Mouse (Mus musculus) hindbrain, embryonic 16.5 days (tissue): ENCODE measurements around the gene Fam189a1. TPM values are rescaled to one million over a fixed set of nuclear protein-coding genes. Genes with fewer than 3 reads are reported as not detected.

Experiments
- ATAC-seq: fragments of 200-750 bp; cut with Nextera tagmentation; 2 replicates; pipeline ENCODE4 v1.8.0; 2017; ENCODE audit warnings: moderate TSS enrichment, moderate library complexity
- H3K27ac ChIP-seq: fragments of 300-500 bp; sonication (generic); 2 replicates; pipeline ENCODE4 v1.5.1; 2014; ENCODE audit warnings: low read depth, mild to moderate bottlenecking, control low read depth, low read length, moderate library complexity
- H3K27me3 ChIP-seq: fragments of 300-500 bp; sonication (generic); replicated peaks from 2 replicates; pipeline ENCODE4 v1.6.1; 2014; ENCODE audit warnings: low read length; ENCODE audit not compliant: control insufficient read depth, insufficient read depth
- H3K36me3 ChIP-seq: fragments of 300-500 bp; sonication (generic); 2 replicates; pipeline ENCODE4 v1.6.1; 2014; ENCODE audit warnings: mild to moderate bottlenecking, low read length, moderate library complexity, mixed read lengths; ENCODE audit not compliant: control insufficient read depth, insufficient read depth
- H3K4me1 ChIP-seq: fragments of 300-500 bp; sonication (generic); 2 replicates; pipeline ENCODE4 v1.6.1; 2014; ENCODE audit warnings: low read depth, low read length; ENCODE audit not compliant: control insufficient read depth, insufficient read depth
- H3K4me2 ChIP-seq: fragments of 300-500 bp; sonication (generic); 2 replicates; pipeline ENCODE4 v1.6.1; 2014; ENCODE audit warnings: mild to moderate bottlenecking, low read length, control low read depth, moderate library complexity
- H3K4me3 ChIP-seq: fragments of 300-500 bp; sonication (generic); 2 replicates; pipeline ENCODE4 v1.5.1; 2014; ENCODE audit warnings: mild to moderate bottlenecking, low read length, control low read depth, moderate library complexity
- H3K9ac ChIP-seq: fragments of 300-500 bp; sonication (generic); 2 replicates; pipeline ENCODE4 v1.6.1; 2014; ENCODE audit warnings: low read depth, mild to moderate bottlenecking, control low read depth, low read length, moderate library complexity
- H3K9me3 ChIP-seq: fragments of 300-500 bp; sonication (generic); 2 replicates; pipeline ENCODE4 v1.6.1; 2014; ENCODE audit warnings: mild to moderate bottlenecking, low read length, moderate library complexity; ENCODE audit not compliant: control insufficient read depth
- WGBS: fragments of 180-500 bp; shearing (Covaris S2); extraction: QIAGEN DNeasy Blood & Tissue Kit; methylation state at CpG from one replicate; pipeline ENCODE4 v1.1.7; 2014; 5-methylcytosine and 5-hydroxymethylcytosine counted together
- polyA plus RNA-seq: library from polyadenylated mRNA; unstranded; fragments of >200 nt; fragmentation: Nextera tagmentation; extraction: Ambion mirVana; gene quantifications from 2 replicates; pipeline ENCODE4 v1.2.1, GENCODE M21; 2015

Fam189a1 gene
- polyA plus RNA-seq, 1 experiment from 2014 or later, result 7.9 TPM

- Histone ChIP-seq H3K4me2 (no peak overlapping the region), H3K27ac (no peak overlapping the region), H3K9me3 (no peaks in the 10 kb centered on the region), H3K4me1 (no peaks in the 10 kb centered on the region), H3K27me3 (no peaks in the 10 kb centered on the region), H3K4me3 (no peak overlapping the region), H3K9ac (no peak overlapping the region), H3K36me3 (no peaks in the 10 kb centered on the region)
- ATAC-seq, result no peak
- 76% methylated on average over 3 of the region's 3 CpGs for WGBS
Observed at GRCm38 (mm10) chr7:65115366-65115765, 41.0 kb downstream of the Fam189a1 start.

DNA sequence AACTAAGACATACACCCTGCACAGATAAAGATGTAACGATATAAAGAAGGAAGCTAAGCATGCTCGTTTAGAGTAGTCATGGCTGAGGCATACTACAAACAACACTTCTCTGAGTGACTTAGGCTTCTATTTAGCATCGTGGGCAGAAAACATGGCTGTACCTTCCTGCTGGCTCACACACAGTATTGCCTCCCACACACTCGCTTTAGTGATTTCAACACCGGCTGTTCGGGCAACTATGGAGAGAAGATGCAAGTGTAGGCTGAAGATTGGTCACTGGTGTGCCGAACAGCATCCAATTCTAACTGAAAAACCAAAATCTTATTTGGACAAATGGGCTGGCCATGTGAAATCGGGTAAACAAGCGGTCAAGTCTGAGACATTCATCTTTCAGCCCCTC, 44.7 kb downstream of the Fam189a1 start:
- Histone ChIP-seq H3K27me3 (no peaks in the 10 kb centered on the region), H3K9me3 (no peaks in the 10 kb centered on the region), H3K4me3 (no peak overlapping the region), H3K36me3 (no peaks in the 10 kb centered on the region), H3K27ac (no peak overlapping the region), H3K9ac (no peak overlapping the region), H3K4me1 (no peaks in the 10 kb centered on the region), H3K4me2 (no peak overlapping the region)
- WGBS, result 89% methylated on average over 9 of the region's 9 CpGs
- no peak for ATAC-seq

GRCm38 (mm10) chr7:65105566-65105965, 50.8 kb downstream of the Fam189a1 start:
- Histone ChIP-seq H3K9ac (no peak overlapping the region), H3K9me3 (no peaks in the 10 kb centered on the region), H3K36me3 (no peaks in the 10 kb centered on the region), H3K4me2 (no peak overlapping the region), H3K4me3 (no peak overlapping the region), H3K27ac (no peak overlapping the region), H3K27me3 (no peaks in the 10 kb centered on the region), H3K4me1 (peaks cover 4% of the 10 kb centered on the region; the same call in 1 of the 2 replicates)
- 91% methylated on average over 3 of the region's 3 CpGs for WGBS
- 0 out of 2 replicates have a peak, but pooled peaks have one; percentile 43 for ATAC-seq

- ATAC-seq, result peak; percentile 59
- Histone ChIP-seq H3K27me3 (no peaks in the 10 kb centered on the region), H3K9ac (no peak overlapping the region), H3K27ac (no peak overlapping the region), H3K4me3 (no peak overlapping the region), H3K9me3 (no peaks in the 10 kb centered on the region), H3K4me1 (peaks cover 4% of the 10 kb centered on the region; the same call in 1 of the 2 replicates), H3K36me3 (no peaks in the 10 kb centered on the region), H3K4me2 (no peak overlapping the region)
- whole genome bisulfite sequencing, result 70% methylated on average over 4 of the region's 4 CpGs
Observed at GRCm38 (mm10) chr7:65105097-65105467, 51.3 kb downstream of the Fam189a1 start.

GRCm38 (mm10) chr7:65104207-65105096, 51.9 kb downstream of the Fam189a1 start:
- H3K4me1 ChIP-seq, result peaks cover 4% of the 10 kb centered on the region; the same call in 1 of the 2 replicates
- no peaks in the 10 kb centered on the region for H3K27me3 ChIP-seq
- no peak overlapping the region for H3K4me2 ChIP-seq
- no peaks in the 10 kb centered on the region for H3K36me3 ChIP-seq
- no peak overlapping the region for H3K4me3 ChIP-seq
- ATAC-seq, result peak; percentile 67
- no peaks in the 10 kb centered on the region for H3K9me3 ChIP-seq
- WGBS, result 84% methylated on average over 17 of the region's 17 CpGs
- H3K27ac ChIP-seq, result no peak overlapping the region
- no peak overlapping the region for H3K9ac ChIP-seq

DNA sequence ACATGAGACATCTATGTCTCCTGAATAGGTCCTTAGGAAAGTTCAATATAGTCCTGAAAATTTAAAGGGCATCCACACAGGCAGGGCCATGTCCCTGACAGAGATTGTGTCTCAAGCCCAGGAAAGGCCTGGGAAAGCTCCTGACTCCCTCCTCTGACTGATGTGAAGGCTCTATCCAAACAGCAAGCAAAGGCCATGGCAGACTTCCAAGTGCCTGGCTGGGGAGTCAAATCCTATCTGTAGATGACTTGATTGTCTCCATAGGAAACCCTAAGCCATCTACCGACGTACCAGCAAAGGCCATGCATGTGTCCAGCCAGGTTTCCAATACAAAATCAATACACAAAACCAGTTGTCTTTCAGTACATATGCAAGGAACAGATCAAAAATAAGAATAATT, 54.7 kb downstream of the Fam189a1 start:
- Histone ChIP-seq H3K27me3 (no peaks in the 10 kb centered on the region), H3K36me3 (no peaks in the 10 kb centered on the region), H3K9ac (no peak overlapping the region), H3K27ac (no peak overlapping the region), H3K9me3 (no peaks in the 10 kb centered on the region), H3K4me2 (no peak overlapping the region), H3K4me3 (no peak overlapping the region), H3K4me1 (peaks cover 4% of the 10 kb centered on the region; the same call in 1 of the 2 replicates)
- 66% methylated on average over 2 of the region's 2 CpGs for WGBS
- no peak for ATAC-seq

DNA sequence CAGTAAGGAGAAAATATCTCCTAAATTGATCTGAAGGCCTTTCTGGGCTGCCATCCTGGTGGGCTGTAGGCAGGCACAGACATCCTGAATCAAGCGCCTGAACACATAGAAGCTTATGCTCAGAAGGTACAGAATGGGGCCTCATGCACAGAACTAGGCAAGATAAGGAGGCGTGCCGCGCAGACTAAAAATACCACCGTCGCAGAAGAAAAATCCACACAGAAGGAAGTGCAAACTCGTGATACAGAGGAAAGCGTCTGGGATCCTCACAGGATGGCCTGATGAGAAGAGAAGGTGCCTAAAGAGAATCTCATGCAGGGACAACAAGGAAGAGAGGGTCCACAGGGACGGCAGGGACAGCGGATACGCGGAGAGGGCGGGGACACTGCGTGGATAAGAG, 58.7 kb downstream of the Fam189a1 start:
- Histone ChIP-seq H3K27me3 (no peaks in the 10 kb centered on the region), H3K36me3 (no peaks in the 10 kb centered on the region), H3K4me2 (no peak overlapping the region), H3K9me3 (no peaks in the 10 kb centered on the region), H3K4me3 (no peak overlapping the region), H3K27ac (no peak overlapping the region), H3K4me1 (no peaks in the 10 kb centered on the region), H3K9ac (no peak overlapping the region)
- ATAC-seq, result no peak
- WGBS, result 89% methylated on average over 14 of the region's 14 CpGs

DNA sequence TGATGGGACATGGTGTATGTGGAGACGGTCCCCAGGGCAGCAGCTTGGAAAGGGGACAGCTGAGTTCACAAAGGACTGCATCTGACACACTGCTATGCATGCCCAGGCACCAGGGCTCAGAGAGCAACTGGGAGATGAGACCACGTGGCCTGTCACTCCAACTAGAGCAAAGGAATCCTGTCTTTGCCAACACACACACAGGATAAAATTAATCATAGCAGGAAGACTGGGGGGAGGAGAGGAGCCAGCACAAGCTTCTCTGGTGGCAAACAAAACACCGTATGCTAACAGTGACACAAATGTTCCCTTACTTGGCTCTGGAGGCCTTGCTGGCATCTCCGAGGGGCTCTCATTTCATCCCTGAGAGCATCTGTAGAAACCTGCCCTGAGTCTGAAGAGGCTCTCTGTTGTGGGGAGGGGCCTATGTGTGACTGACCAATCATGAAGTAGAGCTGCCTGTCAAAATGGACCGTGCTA, 60.7 kb downstream of the Fam189a1 start:
- no peak overlapping the region for H3K4me3 ChIP-seq
- H3K27ac ChIP-seq, result no peak overlapping the region
- H3K36me3 ChIP-seq, result no peaks in the 10 kb centered on the region
- no peaks in the 10 kb centered on the region; the same call in 1 of the 2 replicates for H3K4me1 ChIP-seq
- H3K9ac ChIP-seq, result no peak overlapping the region
- no peak overlapping the region for H3K4me2 ChIP-seq
- WGBS, result 41% methylated on average over 5 of the region's 5 CpGs
- H3K9me3 ChIP-seq, result no peaks in the 10 kb centered on the region
- H3K27me3 ChIP-seq, result no peaks in the 10 kb centered on the region
- peak; percentile 88 for ATAC-seq

DNA sequence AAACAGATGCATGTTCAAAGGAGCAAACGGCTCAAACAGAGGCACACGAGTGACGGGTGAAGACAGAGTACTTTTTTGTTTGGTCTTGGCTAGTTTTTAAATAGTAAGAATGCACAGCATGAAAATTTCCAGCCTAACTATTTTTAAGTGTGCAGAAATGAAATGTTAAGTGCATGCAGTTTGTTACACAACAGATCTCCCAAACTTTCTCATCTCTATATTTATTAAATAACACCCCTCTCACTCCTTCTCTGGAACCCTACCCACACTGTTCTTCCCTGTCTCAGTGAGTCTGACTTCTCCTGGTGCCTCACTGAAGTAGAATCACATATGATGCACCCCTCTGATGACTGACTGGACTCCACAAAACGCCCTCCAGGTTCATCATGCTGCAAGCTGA, 63.1 kb downstream of the Fam189a1 start:
- Histone ChIP-seq H3K4me1 (no peaks in the 10 kb centered on the region; the same call in 1 of the 2 replicates), H3K4me3 (no peak overlapping the region), H3K4me2 (no peak overlapping the region), H3K36me3 (no peaks in the 10 kb centered on the region), H3K9ac (no peak overlapping the region), H3K9me3 (no peaks in the 10 kb centered on the region), H3K27me3 (no peaks in the 10 kb centered on the region), H3K27ac (no peak overlapping the region)
- ATAC-seq, result no peak
- WGBS, result 82% methylated on average over 4 of the region's 4 CpGs
